Mouse (Mus musculus) forebrain, embryonic 16.5 days (tissue): Measurements from ENCODE around the gene Fibp. TPM values are rescaled to one million over a fixed set of nuclear protein-coding genes. Genes with fewer than 3 reads are reported as not detected.

Source experiments
- ATAC-seq: fragments of 200-750 bp; cut with Nextera tagmentation; 2 replicates; pipeline ENCODE4 v1.8.0; 2017; ENCODE audit warnings: mild to moderate bottlenecking, moderate library complexity
- H3K27ac ChIP-seq: fragments of 300-500 bp; sonication (generic); 2 replicates; pipeline ENCODE4 v1.5.1; 2014; ENCODE audit warnings: low read length, control low read depth
- H3K27me3 ChIP-seq: fragments of 300-500 bp; sonication (generic); replicated peaks from 2 replicates; pipeline ENCODE4 v1.6.1; 2014; ENCODE audit warnings: low read length; ENCODE audit not compliant: control insufficient read depth, insufficient read depth
- H3K36me3 ChIP-seq: fragments of 300-500 bp; sonication (generic); 2 replicates; pipeline ENCODE4 v1.6.1; 2014; ENCODE audit not compliant: control insufficient read depth, insufficient read depth
- H3K4me1 ChIP-seq: fragments of 300-500 bp; sonication (generic); replicated peaks from 2 replicates; pipeline ENCODE4 v1.6.1; 2014; ENCODE audit warnings: low read length; ENCODE audit not compliant: control insufficient read depth, insufficient read depth
- H3K4me2 ChIP-seq: fragments of 300-500 bp; sonication (generic); 2 replicates; pipeline ENCODE4 v1.6.1; 2014; ENCODE audit warnings: mild to moderate bottlenecking, low read length, control low read depth
- H3K4me3 ChIP-seq: fragments of 300-500 bp; sonication (generic); replicated peaks from 2 replicates; pipeline ENCODE4 v1.5.1; 2014; ENCODE audit warnings: mild to moderate bottlenecking, low read length, control low read depth
- H3K9ac ChIP-seq: fragments of 300-500 bp; sonication (generic); replicated peaks from 2 replicates; pipeline ENCODE4 v1.6.1; 2014; ENCODE audit warnings: low read depth, low read length, control low read depth
- H3K9me3 ChIP-seq: fragments of 300-500 bp; sonication (generic); 2 replicates; pipeline ENCODE4 v1.6.1; 2016; ENCODE audit warnings: low read length; ENCODE audit not compliant: control insufficient read depth
- WGBS: fragments of 180-500 bp; shearing (Covaris S2); extraction: QIAGEN DNeasy Blood & Tissue Kit; methylation state at CpG from one replicate; pipeline ENCODE4 v1.1.7; 2014; 5-methylcytosine and 5-hydroxymethylcytosine counted together
- polyA plus RNA-seq: library from polyadenylated mRNA; unstranded; fragments of >200 nt; fragmentation: Nextera tagmentation; extraction: Ambion mirVana; gene quantifications from 2 replicates; pipeline ENCODE4 v1.2.1, GENCODE M21; 2015

The Fibp gene
- polyA plus RNA-seq, 1 experiment from 2014 or later: 185 TPM

GRCm38 (mm10) chr19:5429219-5429618, 31.2 kb upstream of the Fibp start:
- no peaks in the 10 kb centered on the region for H3K9me3 ChIP-seq
- no peak overlapping the region for H3K27ac ChIP-seq
- no peak overlapping the region for H3K4me2 ChIP-seq
- 87% methylated on average over 4 of the region's 4 CpGs for WGBS
- ATAC-seq: no peak
- H3K36me3 ChIP-seq: peaks cover 3% of the 10 kb centered on the region; the same call in 1 of the 2 replicates
- no peak overlapping the region for H3K4me3 ChIP-seq
- no peak overlapping the region for H3K9ac ChIP-seq
- H3K27me3 ChIP-seq: no peaks in the 10 kb centered on the region
- H3K4me1 ChIP-seq: peaks cover 19% of the 10 kb centered on the region

GRCm38 (mm10) chr19:5429806-5430205, 30.6 kb upstream of the Fibp start:
- Histone ChIP-seq H3K36me3 (peaks cover 3% of the 10 kb centered on the region; the same call in 1 of the 2 replicates), H3K27me3 (no peaks in the 10 kb centered on the region), H3K4me3 (no peak overlapping the region), H3K9ac (no peak overlapping the region), H3K4me2 (no peak overlapping the region), H3K9me3 (no peaks in the 10 kb centered on the region), H3K4me1 (peaks cover 19% of the 10 kb centered on the region), H3K27ac (no peak overlapping the region)
- no peak for ATAC-seq
- WGBS: 73% methylated on average over 8 of the region's 8 CpGs

- H3K9ac ChIP-seq: no peak overlapping the region
- no peaks in the 10 kb centered on the region for H3K27me3 ChIP-seq
- H3K4me2 ChIP-seq: no peak overlapping the region
- H3K9me3 ChIP-seq: no peaks in the 10 kb centered on the region
- WGBS: 50% methylated on average over 1 of the region's 1 CpGs
- H3K36me3 ChIP-seq: peaks cover 3% of the 10 kb centered on the region; the same call in 1 of the 2 replicates
- H3K4me1 ChIP-seq: peaks cover 19% of the 10 kb centered on the region
- no peak overlapping the region for H3K27ac ChIP-seq
- H3K4me3 ChIP-seq: no peak overlapping the region
- ATAC-seq: no peak
Observed at GRCm38 (mm10) chr19:5430408-5430807, 30.0 kb upstream of the Fibp start.

- Histone ChIP-seq H3K9ac (no peak overlapping the region), H3K9me3 (no peaks in the 10 kb centered on the region), H3K4me3 (no peak overlapping the region), H3K4me2 (no peak overlapping the region), H3K27me3 (no peaks in the 10 kb centered on the region), H3K27ac (no peak overlapping the region), H3K4me1 (peaks cover 5% of the 10 kb centered on the region; the same call in 1 of the 2 replicates), H3K36me3 (no peaks in the 10 kb centered on the region)
- WGBS: 71% methylated on average over 4 of the region's 4 CpGs
- ATAC-seq: no peak
Observed at GRCm38 (mm10) chr19:5431911-5432464, 28.4 kb upstream of the Fibp start.

GRCm38 (mm10) chr19:5432992-5433852, 27.2 kb upstream of the Fibp start:
- H3K4me3 ChIP-seq: no peak overlapping the region
- no peaks in the 10 kb centered on the region for H3K9me3 ChIP-seq
- H3K9ac ChIP-seq: peak overlapping the region; percentile 38; the same call in 1 of the 2 replicates
- peak overlapping the region; percentile 41 for H3K4me2 ChIP-seq
- no peaks in the 10 kb centered on the region for H3K36me3 ChIP-seq
- no peaks in the 10 kb centered on the region for H3K27me3 ChIP-seq
- ATAC-seq: no peak
- WGBS: 13% methylated on average over 16 of the region's 16 CpGs
- H3K27ac ChIP-seq: no peak overlapping the region
- H3K4me1 ChIP-seq: peaks cover 5% of the 10 kb centered on the region; the same call in 1 of the 2 replicates

- Histone ChIP-seq H3K4me2 (no peak overlapping the region), H3K9me3 (no peaks in the 10 kb centered on the region), H3K27ac (no peak overlapping the region), H3K4me3 (no peak overlapping the region), H3K9ac (no peak overlapping the region), H3K4me1 (peaks cover 5% of the 10 kb centered on the region; the same call in 1 of the 2 replicates), H3K36me3 (no peaks in the 10 kb centered on the region), H3K27me3 (no peaks in the 10 kb centered on the region)
- WGBS: 66% methylated on average over 7 of the region's 7 CpGs
- no peak for ATAC-seq
Observed at GRCm38 (mm10) chr19:5433951-5434350, 26.5 kb upstream of the Fibp start.

GRCm38 (mm10) chr19:5444371-5444908, 16.0 kb upstream of the Fibp start:
- Histone ChIP-seq H3K27ac (no peak overlapping the region), H3K36me3 (no peaks in the 10 kb centered on the region), H3K9me3 (peaks cover 3% of the 10 kb centered on the region; the same call in 1 of the 2 replicates), H3K27me3 (peaks cover 29% of the 10 kb centered on the region), H3K9ac (no peak overlapping the region), H3K4me3 (no peak overlapping the region), H3K4me1 (peaks cover 16% of the 10 kb centered on the region), H3K4me2 (no peak overlapping the region)
- 66% methylated on average over 9 of the region's 9 CpGs for WGBS
- no peak for ATAC-seq

- H3K4me2 ChIP-seq: no peak overlapping the region
- H3K4me3 ChIP-seq: no peak overlapping the region
- no peak for ATAC-seq
- no peak overlapping the region for H3K27ac ChIP-seq
- H3K4me1 ChIP-seq: peaks cover 16% of the 10 kb centered on the region
- peaks cover 3% of the 10 kb centered on the region; the same call in 1 of the 2 replicates for H3K9me3 ChIP-seq
- no peaks in the 10 kb centered on the region for H3K36me3 ChIP-seq
- peaks cover 34% of the 10 kb centered on the region for H3K27me3 ChIP-seq
- 46% methylated on average over 7 of the region's 7 CpGs for WGBS
- H3K9ac ChIP-seq: no peak overlapping the region
Observed at GRCm38 (mm10) chr19:5444954-5445353, 15.5 kb upstream of the Fibp start.

GRCm38 (mm10) chr19:5445747-5446146, 14.7 kb upstream of the Fibp start:
- Histone ChIP-seq H3K4me3 (no peak overlapping the region), H3K4me2 (no peak overlapping the region), H3K36me3 (no peaks in the 10 kb centered on the region), H3K9ac (no peak overlapping the region), H3K4me1 (peaks cover 16% of the 10 kb centered on the region), H3K27me3 (peaks cover 39% of the 10 kb centered on the region), H3K27ac (no peak overlapping the region), H3K9me3 (no peaks in the 10 kb centered on the region)
- no peak for ATAC-seq
- 87% methylated on average over 5 of the region's 5 CpGs for WGBS
